Mouse (Mus musculus) testis, adult 2 months (tissue): ENCODE measurements around the gene Dnajc11. TPM values are rescaled to one million over a fixed set of nuclear protein-coding genes. Genes with fewer than 3 reads are reported as not detected.

Source experiments
- H3K27ac ChIP-seq: fragments of 200-500 bp; 2 replicates; pipeline ENCODE4 v1.5.1; 2012; ENCODE audit warnings: low read depth, low read length; ENCODE audit not compliant: control insufficient read depth, insufficient read depth
- H3K27me3 ChIP-seq: fragments of 200-500 bp; 2 replicates; pipeline ENCODE4 v1.6.1; 2012; ENCODE audit warnings: mild to moderate bottlenecking, low read length, moderate library complexity; ENCODE audit not compliant: control insufficient read depth, insufficient read depth
- H3K36me3 ChIP-seq: fragments of 200-500 bp; 2 replicates; pipeline ENCODE4 v1.6.1; 2012; ENCODE audit warnings: mild to moderate bottlenecking, low read length; ENCODE audit not compliant: control insufficient read depth, insufficient read depth
- H3K4me1 ChIP-seq: fragments of 200-500 bp; 2 replicates; pipeline ENCODE4 v1.6.1; 2012; ENCODE audit warnings: low read length; ENCODE audit not compliant: control insufficient read depth, insufficient read depth
- H3K4me3 ChIP-seq: fragments of 200-500 bp; 2 replicates; pipeline ENCODE4 v1.5.1; 2012; ENCODE audit warnings: low read depth, mild to moderate bottlenecking, low read length, moderate library complexity, mixed read lengths; ENCODE audit not compliant: control insufficient read depth
- CTCF ChIP-seq: fragments of 200-500 bp; IDR thresholded peaks from 2 replicates; pipeline ENCODE4 v1.5.1; 2012; ENCODE audit warnings: low read depth, mild to moderate bottlenecking, inconsistent platforms, low read length, moderate library complexity; ENCODE audit not compliant: control insufficient read depth, insufficient read depth, insufficient replicate concordance
- POLR2A ChIP-seq: fragments of 200-500 bp; IDR thresholded peaks from 2 replicates; pipeline ENCODE4 v1.6.1; 2012; ENCODE audit warnings: low read depth, mild to moderate bottlenecking, inconsistent platforms, low read length, moderate library complexity; ENCODE audit not compliant: control insufficient read depth
- polyA plus RNA-seq: library from polyadenylated mRNA; depleted of rRNA; stranded (reverse); fragments of >200 nt; gene quantifications from 2 replicates; pipeline ENCODE4 v1.2.3, GENCODE M21; 2012; rRNA removed

The Dnajc11 gene
- polyA plus RNA-seq: 28.6 and 31.2 TPM in 2 replicates

- H3K36me3 ChIP-seq: no peaks in the 10 kb centered on the region
- peak within 1 kb of the TSS; percentile 90 for H3K4me3 ChIP-seq
- TF ChIP-seq POLR2A: peak; percentile 90
- TF ChIP-seq CTCF: peak; percentile 98
- peak within 1 kb of the TSS; percentile 95 for H3K27ac ChIP-seq
- H3K27me3 ChIP-seq: no peaks in the 10 kb centered on the region
- peaks cover 6% of the 10 kb centered on the region for H3K4me1 ChIP-seq
Observed at GRCm38 (mm10) chr4:151933505-151934214, at the start of gene Dnajc11. Gene Dnajc11 (plus strand): TSS chr4:151933691.

DNA sequence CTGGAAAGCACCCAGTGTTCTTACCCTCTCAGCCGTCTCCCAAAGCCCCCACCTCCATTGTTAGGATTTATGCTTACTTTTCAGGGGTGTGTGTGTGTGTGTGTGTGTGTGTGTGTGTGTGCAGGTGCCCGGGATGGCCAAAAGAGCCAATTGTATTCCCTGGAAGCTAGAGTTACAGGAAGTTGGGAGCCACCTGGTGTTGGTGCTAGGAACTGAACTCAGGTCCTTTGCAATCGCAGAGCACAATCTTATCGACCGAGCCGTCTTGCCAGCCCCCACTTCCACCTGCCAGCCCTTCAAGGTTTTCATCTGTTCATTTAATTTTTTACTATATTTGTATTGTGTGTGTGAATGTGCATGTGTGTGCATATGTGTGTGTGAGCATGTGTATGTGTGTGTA, 40.2 kb upstream of the Dnajc11 start:
- Histone ChIP-seq H3K27me3 (no peaks in the 10 kb centered on the region), H3K27ac (no peak overlapping the region), H3K4me3 (no peak overlapping the region), H3K36me3 (no peaks in the 10 kb centered on the region), H3K4me1 (peaks cover 2% of the 10 kb centered on the region; the same call in 1 of the 2 replicates)
- no peak for TF ChIP-seq CTCF
- TF ChIP-seq POLR2A: no peak

- H3K27me3 ChIP-seq: no peaks in the 10 kb centered on the region
- no peak for TF ChIP-seq CTCF
- no peak for TF ChIP-seq POLR2A
- no peak overlapping the region for H3K4me3 ChIP-seq
- H3K27ac ChIP-seq: no peak overlapping the region
- peaks cover 2% of the 10 kb centered on the region; the same call in 1 of the 2 replicates for H3K4me1 ChIP-seq
- H3K36me3 ChIP-seq: no peaks in the 10 kb centered on the region
Observed at GRCm38 (mm10) chr4:151894926-151895325, 38.6 kb upstream of the Dnajc11 start.

- TF ChIP-seq POLR2A (no peak), CTCF (peak; percentile 83; the same call in 1 of the 2 replicates)
- Histone ChIP-seq H3K4me3 (no peak overlapping the region), H3K27me3 (no peaks in the 10 kb centered on the region), H3K36me3 (no peaks in the 10 kb centered on the region), H3K27ac (no peak overlapping the region), H3K4me1 (peaks cover 5% of the 10 kb centered on the region)
Observed at GRCm38 (mm10) chr4:151895624-151896023, 37.9 kb upstream of the Dnajc11 start.

DNA sequence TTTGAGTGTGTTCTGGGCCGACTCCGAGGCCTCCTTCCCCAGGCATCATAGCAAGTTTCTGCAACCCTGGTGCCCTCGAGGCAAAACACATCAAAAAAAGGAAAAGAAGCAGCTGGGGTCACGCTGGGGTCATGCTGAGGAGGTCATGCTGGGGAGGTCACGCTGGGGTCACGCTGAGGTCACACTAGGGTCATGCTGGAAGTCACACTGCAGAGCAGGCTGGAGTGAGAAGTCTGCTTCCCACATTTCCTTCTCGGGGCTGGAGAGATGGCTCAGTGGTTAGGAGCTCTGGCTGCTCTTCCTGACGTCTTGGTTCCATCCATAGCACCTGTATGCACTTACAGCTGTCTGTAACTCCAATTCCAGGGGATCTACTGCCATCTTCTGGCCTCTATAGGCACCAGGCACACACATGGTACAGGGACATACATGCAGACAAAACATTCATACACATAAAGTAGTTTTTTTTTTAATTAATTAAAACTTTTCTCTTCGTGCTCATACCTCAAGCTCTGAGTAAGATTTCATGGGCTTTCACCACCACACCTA, 36.3 kb upstream of the Dnajc11 start:
- Histone ChIP-seq H3K4me3 (no peak overlapping the region), H3K4me1 (peaks cover 5% of the 10 kb centered on the region), H3K27ac (no peak overlapping the region), H3K27me3 (no peaks in the 10 kb centered on the region), H3K36me3 (no peaks in the 10 kb centered on the region)
- no peak for TF ChIP-seq CTCF
- no peak for TF ChIP-seq POLR2A

DNA sequence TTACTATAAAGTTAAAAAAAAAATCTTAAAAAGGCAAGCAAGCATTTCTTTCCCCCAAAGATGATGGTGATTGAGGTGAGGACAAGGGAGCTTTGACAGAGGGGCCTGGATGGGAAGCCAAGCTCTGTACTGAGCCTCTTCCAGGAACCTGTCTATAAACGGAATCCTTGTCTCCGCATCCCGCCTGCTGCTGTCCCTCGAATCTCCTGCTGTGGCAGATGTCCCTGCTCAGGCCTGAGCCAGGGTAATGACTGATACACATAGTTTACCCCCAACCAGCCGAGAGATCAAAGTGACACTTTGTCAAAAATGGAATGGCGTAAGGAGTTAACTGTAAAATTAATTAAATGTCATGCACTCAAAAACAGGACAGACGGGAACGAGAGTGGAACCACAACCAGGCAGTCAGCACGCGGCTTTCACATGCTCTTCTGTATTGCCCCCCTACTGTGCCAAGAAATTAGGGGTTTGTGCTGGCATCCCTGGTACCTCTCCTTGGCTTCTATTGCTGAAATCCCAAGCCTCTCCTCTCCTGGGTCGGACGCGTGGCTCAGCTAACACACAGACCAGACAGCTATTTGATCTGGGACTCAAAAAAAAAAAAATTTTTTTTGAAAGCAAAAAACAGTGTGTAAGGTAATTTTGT, 34.8 kb upstream of the Dnajc11 start:
- Histone ChIP-seq H3K4me1 (peaks cover 16% of the 10 kb centered on the region), H3K4me3 (no peak overlapping the region), H3K27me3 (no peaks in the 10 kb centered on the region), H3K36me3 (no peaks in the 10 kb centered on the region), H3K27ac (no peak overlapping the region)
- no peak for TF ChIP-seq CTCF
- no peak for TF ChIP-seq POLR2A

- TF ChIP-seq POLR2A (no peak), CTCF (peak; percentile 42; the same call in 1 of the 2 replicates)
- no peak overlapping the region for H3K27ac ChIP-seq
- no peak overlapping the region for H3K4me3 ChIP-seq
- no peaks in the 10 kb centered on the region for H3K27me3 ChIP-seq
- peaks cover 20% of the 10 kb centered on the region for H3K4me1 ChIP-seq
- H3K36me3 ChIP-seq: no peaks in the 10 kb centered on the region
Observed at GRCm38 (mm10) chr4:151899707-151900384, 33.6 kb upstream of the Dnajc11 start.
